Mouse (Mus musculus): ENCODE data around the gene Enpep.

Gene Enpep

DNA sequence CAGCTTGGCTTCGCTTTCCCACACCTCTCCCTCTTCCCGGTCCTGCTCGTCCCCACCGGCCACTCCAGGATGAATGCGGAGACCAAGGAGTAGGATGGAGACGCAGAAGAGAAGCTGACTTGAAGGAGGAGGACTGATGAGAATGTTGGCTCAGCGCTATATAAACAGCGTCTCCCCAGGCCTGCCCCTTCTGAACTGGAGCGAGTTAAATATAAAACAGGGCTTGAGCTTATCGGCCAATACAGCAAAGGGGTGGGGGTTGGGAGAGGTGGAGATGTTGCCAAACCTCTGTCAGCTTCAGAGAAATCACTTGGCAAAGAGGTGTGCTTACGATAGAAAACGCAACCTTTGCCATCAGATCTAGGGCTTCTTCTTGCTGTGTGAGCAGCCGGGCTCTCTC is at the start of gene Enpep:
Gene Enpep (minus strand): TSS at position 135 of the 400 bp plus-strand sequence.
- no peak for DNase-seq (ENCODE audit: low spot score)

DNA sequence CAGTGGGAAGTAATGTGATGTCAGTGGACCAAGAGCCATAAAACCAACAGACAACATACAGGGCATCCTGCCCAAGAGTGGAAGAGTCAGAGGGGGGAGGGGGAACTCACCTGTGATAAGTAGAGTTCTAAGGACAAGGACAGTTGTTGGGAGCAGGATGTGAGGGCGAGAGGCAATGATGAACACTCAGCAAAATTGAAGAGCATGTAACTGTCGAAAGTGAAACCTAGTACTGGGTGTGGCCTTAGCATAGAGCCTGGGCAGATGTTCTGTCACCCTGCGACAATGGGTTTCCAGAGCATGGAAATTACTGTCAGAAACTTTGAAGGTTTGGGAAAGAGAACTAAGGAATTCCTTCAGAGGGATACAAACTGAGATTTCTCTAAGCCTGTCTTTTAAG is 46.6 kb upstream of the Enpep start:
- no peak for DNase-seq (ENCODE audit: low spot score)

- DNase-seq (ENCODE audit: low spot score), result no peak
Observed at GRCm38 (mm10) chr3:129375087-129375486, 42.6 kb upstream of the Enpep start.

DNA sequence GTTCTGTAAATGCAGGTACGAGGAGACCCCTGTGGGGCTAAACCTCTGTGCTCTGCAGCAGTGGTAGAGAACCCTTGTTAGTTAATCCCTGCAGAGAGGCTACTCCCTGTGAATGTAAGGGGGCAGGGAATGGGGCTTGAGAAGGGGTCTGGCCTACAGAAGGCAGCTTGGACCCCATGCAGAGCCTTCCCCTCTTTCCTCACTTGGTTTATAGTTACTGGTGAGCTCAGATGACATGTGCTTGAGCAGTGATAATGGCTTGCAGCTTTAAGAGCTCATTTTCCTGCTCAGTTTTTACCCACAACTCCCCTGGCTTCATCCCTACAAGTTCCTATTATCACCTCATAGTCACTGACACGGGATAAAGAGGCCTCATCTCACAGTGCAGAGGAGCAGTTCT is 40.6 kb upstream of the Enpep start:
- no peak for DNase-seq (ENCODE audit: low spot score)

- no peak for DNase-seq (ENCODE audit: low spot score)
Observed at GRCm38 (mm10) chr3:129369491-129369890, 37.0 kb upstream of the Enpep start.

DNA sequence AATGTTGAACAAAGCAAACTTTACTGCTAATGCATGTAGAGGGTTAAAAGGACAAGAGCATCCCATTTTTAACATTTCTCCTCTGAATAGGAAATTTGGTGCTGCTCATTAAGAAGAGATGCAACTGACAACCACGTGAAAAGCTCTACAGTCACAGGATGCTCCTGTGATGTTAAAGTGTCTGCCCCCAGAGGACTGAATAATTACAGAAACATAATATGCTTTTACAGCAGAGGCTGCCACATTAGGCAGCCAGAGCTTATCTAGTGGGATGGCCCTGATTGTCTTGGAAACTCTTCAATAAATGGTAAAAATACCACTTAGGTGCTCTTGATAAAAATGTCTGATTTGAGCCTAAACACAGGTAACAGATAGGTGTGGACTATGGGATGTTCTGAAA is 33.4 kb upstream of the Enpep start:
- DNase-seq (ENCODE audit: low spot score), result no peak

DNA sequence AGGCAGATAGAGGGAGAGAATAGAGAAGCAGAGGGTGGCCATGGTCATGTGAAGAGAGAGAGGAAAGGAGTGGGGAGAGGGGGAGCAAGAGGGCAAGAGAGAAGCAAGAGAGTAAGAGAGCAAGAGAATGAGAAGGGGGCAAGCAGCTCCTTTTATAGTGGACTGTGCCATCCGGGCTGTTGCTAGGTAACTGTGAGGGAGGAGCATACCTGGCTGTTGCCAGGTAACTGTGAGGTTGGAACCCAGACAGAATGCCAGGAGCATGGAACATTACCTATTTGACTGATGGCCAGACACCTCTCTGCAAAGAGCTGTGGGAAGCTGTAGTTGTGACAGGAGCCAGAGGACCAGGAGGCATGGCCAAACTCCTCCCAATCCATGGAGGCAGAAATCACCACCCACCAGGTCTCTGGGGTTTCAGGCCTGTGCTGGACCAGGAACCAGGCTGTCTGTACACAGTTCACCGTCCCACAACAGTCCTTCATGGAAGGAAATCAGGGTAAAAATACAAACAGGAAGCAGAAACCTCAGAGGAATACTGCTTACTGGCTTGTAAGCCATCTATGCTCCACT is 32.4 kb upstream of the Enpep start:
- no peak for DNase-seq (ENCODE audit: low spot score)

DNA sequence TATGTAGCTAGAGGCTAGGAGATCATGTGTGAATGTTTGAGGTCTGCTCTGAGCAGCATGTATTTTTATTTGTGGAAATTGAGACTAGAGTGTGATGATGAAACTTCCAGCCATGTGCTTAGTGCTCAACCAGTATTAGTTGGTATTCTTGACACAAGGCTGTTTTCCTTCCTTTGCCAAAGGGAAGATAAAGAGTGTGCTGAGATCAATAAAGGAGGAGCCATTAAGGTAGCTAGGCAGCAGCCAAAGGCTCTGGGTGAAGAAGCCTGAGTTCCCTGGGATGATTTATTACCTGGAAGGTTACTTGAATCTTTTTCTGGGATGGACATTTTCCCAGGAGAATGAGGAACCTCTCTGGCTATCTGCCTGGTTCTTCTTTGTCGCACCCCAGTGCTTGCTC is 30.9 kb upstream of the Enpep start:
- DNase-seq (ENCODE audit: low spot score), result no peak

DNA sequence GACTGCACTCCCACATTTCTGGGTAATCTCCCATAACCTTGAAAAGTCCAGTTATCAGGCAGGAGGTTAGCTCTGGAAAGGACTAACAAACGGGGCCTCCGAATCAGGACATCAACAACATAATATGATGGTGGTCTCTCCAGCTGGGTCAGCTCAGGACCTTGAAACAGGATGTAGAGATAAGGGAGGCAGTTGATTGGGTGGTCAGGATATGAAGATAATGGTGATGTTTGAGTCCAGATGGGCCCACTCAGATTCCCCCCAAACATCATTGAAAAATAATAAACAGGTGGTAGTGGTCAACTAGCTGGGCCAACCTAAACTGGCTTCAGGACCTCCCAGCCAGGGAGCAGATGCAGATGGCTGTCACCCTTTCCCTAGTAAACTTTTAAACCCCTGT is 25.6 kb upstream of the Enpep start:
- no peak for DNase-seq (ENCODE audit: low spot score)

DNA sequence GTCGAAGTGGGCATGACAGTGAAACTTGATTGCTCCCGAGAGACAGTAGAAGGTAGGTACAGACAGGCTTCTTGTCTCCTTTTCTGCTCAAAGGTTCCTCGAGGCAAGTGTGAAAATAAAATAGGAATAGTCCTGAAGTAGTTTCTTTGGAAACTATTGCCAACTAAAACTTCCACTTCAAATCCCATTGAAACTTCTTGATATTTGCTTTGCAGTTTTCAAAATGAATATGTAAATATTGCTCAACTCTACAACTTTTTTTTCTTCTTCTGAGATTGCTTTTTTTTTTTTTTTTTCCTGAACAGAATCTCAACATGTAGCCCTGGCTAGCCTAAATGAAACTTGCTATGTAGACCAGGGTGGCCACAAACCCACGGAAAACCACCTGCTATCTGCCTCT is 21.4 kb upstream of the Enpep start:
- no peak for DNase-seq (ENCODE audit: low spot score)

GRCm38 (mm10) chr3:129351320-129351877 is 18.9 kb upstream of the Enpep start:
- DNase-seq (ENCODE audit: low spot score), result no peak

DNA sequence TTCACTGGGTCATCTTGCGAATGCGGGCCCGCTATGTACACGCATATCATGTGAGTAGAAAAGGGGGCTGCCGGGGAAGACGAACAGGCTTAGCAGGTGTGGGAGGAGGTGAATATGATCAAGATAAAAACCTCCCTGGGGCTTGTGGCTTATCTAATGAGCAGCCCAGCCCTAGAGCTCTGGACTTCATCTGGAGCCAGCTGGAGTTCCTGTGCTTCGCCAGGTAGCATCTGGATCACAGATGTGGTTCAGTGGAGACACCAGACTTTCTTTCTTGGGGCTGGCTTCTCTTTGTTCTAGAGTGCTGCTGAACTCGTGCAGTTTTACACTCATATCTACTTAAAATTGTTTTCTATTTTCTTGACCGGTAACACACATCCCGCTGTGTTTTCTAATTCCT is 14.8 kb upstream of the Enpep start:
- no peak for DNase-seq (ENCODE audit: low spot score)

GRCm38 (mm10) chr3:129342767-129343166 is 10.2 kb upstream of the Enpep start:
- DNase-seq (ENCODE audit: low spot score), result no peak

- DNase-seq (ENCODE audit: low spot score), result no peak
Observed at GRCm38 (mm10) chr3:129341066-129341465, 8.5 kb upstream of the Enpep start.

DNA sequence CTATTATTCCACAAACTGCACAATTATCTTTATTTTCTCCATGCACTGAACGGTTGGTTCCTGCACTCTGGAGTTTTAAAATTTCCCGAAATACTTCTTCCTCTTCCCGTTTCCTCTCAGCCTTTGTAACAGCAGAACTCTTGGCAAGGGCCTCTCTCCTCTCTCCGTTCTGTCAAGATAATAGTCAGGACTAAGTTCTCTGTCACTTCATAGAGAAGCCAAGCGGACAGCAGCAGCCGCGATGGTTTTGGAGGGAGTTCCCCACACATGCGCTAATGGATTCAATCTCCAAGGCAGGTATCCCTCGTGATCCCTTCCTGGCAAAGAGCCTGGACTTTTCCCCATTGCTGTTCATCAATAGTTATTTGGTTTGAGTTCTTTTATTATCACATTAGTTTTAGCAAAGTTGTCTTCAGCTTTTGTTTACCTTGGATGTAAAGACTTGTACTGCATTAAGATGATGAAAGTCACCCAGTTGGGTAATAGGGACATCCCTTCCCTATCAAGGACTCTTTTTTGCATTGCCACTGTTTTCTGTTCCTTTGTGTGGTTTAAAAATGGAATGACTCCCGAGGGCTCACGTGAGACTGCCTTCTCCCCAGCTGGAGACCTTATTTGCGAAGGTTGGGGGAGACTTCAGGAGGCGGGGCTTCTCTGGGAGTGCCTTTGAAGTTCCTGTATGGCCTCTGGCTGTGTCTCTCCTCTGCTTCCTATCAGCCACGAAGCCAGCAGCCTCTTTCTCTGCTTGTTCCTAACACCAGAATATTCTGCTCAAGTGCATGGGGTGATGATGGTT is 6.0 kb upstream of the Enpep start:
- no peak for DNase-seq (ENCODE audit: low spot score)

DNA sequence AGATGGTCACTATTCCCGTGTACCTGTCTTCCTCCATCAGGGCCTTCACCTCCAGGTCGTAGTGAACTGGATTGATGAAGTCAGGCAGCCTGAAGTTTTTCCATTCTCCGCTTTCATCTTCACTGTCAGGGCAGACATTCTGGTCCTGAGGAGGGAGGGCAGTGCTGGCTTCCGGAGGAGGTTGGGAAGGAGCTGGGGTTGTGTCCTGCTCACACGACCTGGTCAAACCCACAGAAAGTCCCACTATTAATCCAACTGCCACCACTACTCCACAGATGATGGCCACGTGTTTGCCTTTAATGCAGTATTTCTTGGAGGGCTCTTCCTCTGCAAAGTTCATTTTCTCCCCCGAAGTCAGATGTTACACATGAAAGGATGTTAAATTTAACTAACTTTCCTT is 378 bp downstream of the Enpep start:
- DNase-seq (ENCODE audit: low spot score), result no peak

- no peak for DNase-seq (ENCODE audit: low spot score)
Observed at GRCm38 (mm10) chr3:129331427-129331826, 1.1 kb downstream of the Enpep start.

GRCm38 (mm10) chr3:129328056-129328455 is 4.5 kb downstream of the Enpep start:
- DNase-seq (ENCODE audit: low spot score), result no peak

GRCm38 (mm10) chr3:129321585-129321984 is 10.9 kb downstream of the Enpep start:
- no peak for DNase-seq (ENCODE audit: low spot score)

DNA sequence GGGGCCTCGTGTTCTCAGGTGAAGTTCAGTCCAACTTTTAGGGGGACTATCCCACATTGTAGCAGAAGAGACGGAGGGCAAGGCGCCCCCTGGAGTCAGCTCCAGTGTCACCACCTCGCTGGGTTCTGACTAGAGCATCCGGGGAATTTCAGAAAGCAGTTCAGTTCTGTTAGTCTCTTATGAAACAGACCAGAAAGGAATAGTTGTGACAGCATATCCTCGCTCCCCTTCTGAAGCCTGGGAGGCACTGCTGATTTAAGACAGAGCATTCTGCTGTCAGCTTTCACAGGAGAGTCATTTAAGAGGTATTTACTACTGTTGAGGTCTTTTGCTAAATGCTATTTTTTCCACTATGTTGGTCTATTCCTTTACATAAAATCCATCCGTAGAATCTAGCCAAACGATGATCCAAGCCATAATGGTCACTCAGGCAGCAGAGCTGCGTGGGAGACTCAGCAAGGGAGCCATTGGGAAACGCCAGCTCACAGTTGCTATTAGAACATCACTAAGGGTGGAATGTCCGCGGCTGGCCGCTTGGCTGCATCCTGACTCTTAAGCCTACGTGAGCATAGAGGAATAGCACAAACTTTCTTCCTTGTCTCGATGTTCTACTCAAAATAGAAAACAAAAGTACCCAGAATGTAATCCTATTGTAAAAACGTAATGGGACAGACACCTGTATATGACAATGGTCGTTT is 15.3 kb downstream of the Enpep start:
- no peak for DNase-seq (ENCODE audit: low spot score)

DNA sequence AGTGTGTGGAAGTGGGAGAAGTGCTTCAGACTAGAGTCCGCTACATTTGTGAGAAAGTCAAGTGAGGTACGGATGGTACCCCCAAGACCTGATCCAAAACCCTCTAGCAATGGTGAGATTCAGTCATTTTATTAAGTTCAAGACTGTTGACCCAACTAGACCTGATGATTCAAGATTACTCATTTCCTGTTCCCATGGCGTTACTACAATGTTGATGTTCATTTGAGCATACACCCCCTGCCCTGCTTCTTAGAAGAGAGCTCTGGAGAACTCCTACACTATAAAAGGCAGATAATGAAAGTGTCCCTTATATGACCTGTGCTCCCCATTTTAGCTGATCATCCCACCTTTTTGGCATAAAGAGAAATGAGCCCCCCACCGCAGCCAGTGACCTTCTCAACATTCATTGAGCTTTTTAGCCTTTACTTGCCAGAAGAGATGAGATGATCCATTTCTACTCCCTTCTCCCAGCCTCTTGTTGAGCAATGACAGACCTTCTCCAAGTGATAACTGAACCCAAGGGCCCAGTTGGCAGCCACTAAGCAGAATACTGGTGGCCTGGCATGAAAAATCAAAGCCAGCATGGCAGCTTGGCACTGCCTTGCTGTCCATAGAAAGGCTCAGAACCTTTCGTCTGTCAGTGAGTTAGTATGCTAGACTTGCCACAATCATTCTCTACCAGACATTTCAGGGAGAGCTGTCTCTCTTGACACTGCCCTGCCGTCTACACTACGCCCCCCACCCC is 18.7 kb downstream of the Enpep start:
- DNase-seq (ENCODE audit: low spot score), result no peak

DNA sequence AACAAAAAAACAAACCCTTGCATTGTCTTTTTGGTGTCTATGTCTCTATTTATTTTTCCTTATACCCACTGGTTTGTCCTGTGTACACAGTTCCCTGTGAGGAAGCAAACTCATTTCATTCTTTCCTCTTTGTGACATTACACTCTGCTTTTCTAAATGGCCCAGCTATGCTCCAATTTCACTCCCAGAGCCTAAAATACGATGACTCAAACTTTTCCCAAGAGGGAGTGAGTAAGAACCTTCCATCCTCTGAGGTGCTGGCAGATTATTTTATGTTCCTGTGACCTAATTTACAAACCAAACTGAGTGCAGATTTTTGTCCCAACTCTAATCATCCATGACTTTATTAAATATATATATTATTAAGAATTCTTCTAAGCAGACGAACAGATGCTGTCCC is 19.3 kb downstream of the Enpep start:
- no peak for DNase-seq (ENCODE audit: low spot score)
